Mouse (Mus musculus) testis, adult 2 months (tissue): ENCODE data around the gene Kansl1l.

Source experiments
- CTCF ChIP-seq: fragments of 200-500 bp; IDR thresholded peaks from 2 replicates; pipeline ENCODE4 v1.5.1; 2012; ENCODE audit warnings: low read depth, mild to moderate bottlenecking, inconsistent platforms, low read length, moderate library complexity; ENCODE audit not compliant: control insufficient read depth, insufficient read depth, insufficient replicate concordance
- POLR2A ChIP-seq: fragments of 200-500 bp; IDR thresholded peaks from 2 replicates; pipeline ENCODE4 v1.6.1; 2012; ENCODE audit warnings: low read depth, mild to moderate bottlenecking, inconsistent platforms, low read length, moderate library complexity; ENCODE audit not compliant: control insufficient read depth

- TF ChIP-seq POLR2A (no peak), CTCF (no peak)
These were observed 104.5 kb downstream of the Kansl1l start for GRCm38 (mm10) chr1:66712859-66713258.
